In genomic region chr3:133672742-133673447, GRCm38 (mm10) we compare ENCODE assay signal across 8 mouse cellular contexts.
DNase-seq lines count a peak whose midpoint lies in the region; ATAC-seq and TF ChIP-seq lines count a peak whose summit lies in the region.
"Had no signal": no experiment of that assay in that cellular context is flagged by ENCODE, and none has a peak within 500 bp of the region (broad histone marks: within the 10 kb centered on the region; RNA-seq: fewer than 3 reads in every experiment).

No protein-coding gene starts in this region.

- TF ChIP-seq CTCF in brain, embryonic 14.5 days (IDR thresholded peaks at IDR 0.05; ENCODE audit: borderline replicate concordance, extremely low read depth, insufficient read depth, insufficient read length): no peak
- peak; percentile 52 for TF ChIP-seq CTCF in heart, adult 2 months (IDR thresholded peaks at IDR 0.05)

- H3K4me2 ChIP-seq in midbrain, embryonic 13.5 days (replicated peaks): no peak overlapping the region
- no peak overlapping the region for H3K4me2 ChIP-seq in midbrain, embryonic 15.5 days
- H3K4me2 ChIP-seq: liver, embryonic 13.5 days had no signal

- no peaks in the 10 kb centered on the region for H3K27me3 ChIP-seq in midbrain, embryonic 13.5 days
- H3K27me3 ChIP-seq in midbrain, embryonic 15.5 days (replicated peaks): no peaks in the 10 kb centered on the region
- H3K27me3 ChIP-seq in heart, adult 2 months (ENCODE audit: control insufficient read depth, insufficient read depth, low read length): no peaks in the 10 kb centered on the region
- H3K27me3 ChIP-seq: liver, embryonic 13.5 days had no signal

- H3K4me3 ChIP-seq in midbrain, embryonic 13.5 days (replicated peaks): no peak overlapping the region
- H3K4me3 ChIP-seq in midbrain, embryonic 15.5 days: no peak overlapping the region
- H3K4me3 ChIP-seq in heart, adult 2 months: no peak overlapping the region
- H3K4me3 ChIP-seq: liver, embryonic 13.5 days had no signal

- TF ChIP-seq POLR2A in brain, embryonic 14.5 days (IDR thresholded peaks at IDR 0.05; ENCODE audit: borderline replicate concordance, extremely low read depth, insufficient read depth, insufficient read length, poor library complexity, severe bottlenecking): no peak
- no peak for TF ChIP-seq POLR2A in heart, adult 2 months (IDR thresholded peaks at IDR 0.05; ENCODE audit: insufficient read depth, low read depth, low read length)

- no peaks in the 10 kb centered on the region for H3K79me2 ChIP-seq in heart, adult 2 months (replicated peaks; ENCODE audit: control insufficient read depth, insufficient read depth, low read length)

- intact Hi-C loops in heart, adult 2 months (cut with DNase I): loop anchor here (5.0 kb wide), 1 partner anchor 64 kb away; no protein-coding TSS in a partner anchor
- intact Hi-C loops in left cerebral cortex, postnatal 10 days (cut with DNase I): no loop called here

- TF ChIP-seq EP300 in heart, adult 2 months (IDR thresholded peaks at IDR 0.05; ENCODE audit: insufficient read depth, low read depth, low read length): 0 out of 2 replicates have a peak, but pooled peaks have one; percentile 16

- no peaks in the 10 kb centered on the region for H3K36me3 ChIP-seq in midbrain, embryonic 13.5 days
- no peaks in the 10 kb centered on the region for H3K36me3 ChIP-seq in midbrain, embryonic 15.5 days (replicated peaks)
- H3K36me3 ChIP-seq in heart, adult 2 months (ENCODE audit: control insufficient read depth, insufficient read depth, low read length): no peaks in the 10 kb centered on the region
- H3K36me3 ChIP-seq: liver, embryonic 13.5 days had no signal

- 77% methylated on average over 10 of the region's 10 CpGs for WGBS in midbrain, embryonic 13.5 days
- WGBS in midbrain, embryonic 15.5 days: 64% methylated on average over 10 of the region's 10 CpGs
- 33% methylated on average over 10 of the region's 10 CpGs for WGBS in heart, adult 2 months

- DNase-seq in brain, embryonic 14.5 days (ENCODE audit: low read depth): peak; percentile 78
- DNase-seq in heart, adult 2 months: peak; percentile 41 to 76
- DNase-seq in left cerebral cortex, postnatal 10 days (ENCODE audit: extremely low spot score in 1 of 2, low spot score in 2 of 2): peak; percentile 35 to 54
- DNase-seq in thymus, postnatal 36 days: no peak
- DNase-seq: liver, embryonic 13.5 days had no signal

- H3K9ac ChIP-seq in midbrain, embryonic 13.5 days (replicated peaks): no peak overlapping the region
- no peak overlapping the region for H3K9ac ChIP-seq in midbrain, embryonic 15.5 days
- H3K9ac ChIP-seq in heart, adult 2 months (ENCODE audit: low read depth, low read length): no peak overlapping the region
- H3K9ac ChIP-seq: liver, embryonic 13.5 days had no signal

- H3K4me1 ChIP-seq in midbrain, embryonic 13.5 days (replicated peaks): no peaks in the 10 kb centered on the region
- H3K4me1 ChIP-seq in midbrain, embryonic 15.5 days: no peaks in the 10 kb centered on the region
- H3K4me1 ChIP-seq in heart, adult 2 months (ENCODE audit: control insufficient read depth, insufficient read depth, low read length): no peaks in the 10 kb centered on the region; the same call in none of the 2 replicates
- H3K4me1 ChIP-seq: liver, embryonic 13.5 days had no signal

- 0 out of 2 replicates have a peak, but pooled peaks have one; percentile 37 for ATAC-seq in midbrain, embryonic 13.5 days
- no peak for ATAC-seq in midbrain, embryonic 15.5 days (replicated peaks)
- no peak for ATAC-seq in erythroblast, adult 5-6 weeks (replicated peaks; ENCODE audit: low FRiP score, poor library complexity, severe bottlenecking)

- no peaks in the 10 kb centered on the region for H3K9me3 ChIP-seq in midbrain, embryonic 13.5 days
- H3K9me3 ChIP-seq in midbrain, embryonic 15.5 days: no peaks in the 10 kb centered on the region
- H3K9me3 ChIP-seq: liver, embryonic 13.5 days had no signal

- no peak overlapping the region for H3K27ac ChIP-seq in midbrain, embryonic 13.5 days
- no peak overlapping the region for H3K27ac ChIP-seq in midbrain, embryonic 15.5 days
- H3K27ac ChIP-seq in heart, adult 2 months: peak overlapping the region; percentile 75
- H3K27ac ChIP-seq: liver, embryonic 13.5 days had no signal

Comparison
In these comparisons a context has a peak if more than half of its experiments do, and no peak if none do; other contexts are left out.
1. DNase-seq: peak in brain, embryonic 14.5 days (single experiment), heart, adult 2 months (2 of 2) and left cerebral cortex, postnatal 10 days (2 of 2); none in thymus, postnatal 36 days (0 of 2).